Mouse (Mus musculus) hindbrain, embryonic 11.5 days (tissue): ENCODE measurements around the gene Exoc3l4. TPM values are rescaled to one million over a fixed set of nuclear protein-coding genes. Genes with fewer than 3 reads are reported as not detected.
A peak's percentile ranks its signal among the peaks of the same experiment; 100 is the strongest.

Experiments
- ATAC-seq: fragments of 200-750 bp; cut with Nextera tagmentation; 2 replicates; pipeline ENCODE4 v1.8.0; 2017; ENCODE audit warnings: mild to moderate bottlenecking, moderate TSS enrichment, moderate library complexity; ENCODE audit not compliant: low FRiP score
- DNase-seq: peaks from one replicate; pipeline ENCODE4 v3.0.0-alpha.2; 2015; ENCODE audit warnings: low spot score
- H3K27ac ChIP-seq: fragments of 300-500 bp; sonication (generic); 2 replicates; pipeline ENCODE4 v1.5.1; 2014; ENCODE audit warnings: mild to moderate bottlenecking, low read depth, low read length
- H3K27me3 ChIP-seq: fragments of 300-500 bp; sonication (generic); 2 replicates; pipeline ENCODE4 v1.6.1; 2014; ENCODE audit warnings: mild to moderate bottlenecking, low read length, moderate library complexity, mixed read lengths; ENCODE audit not compliant: control insufficient read depth, insufficient read depth
- H3K36me3 ChIP-seq: fragments of 300-500 bp; sonication (generic); 2 replicates; pipeline ENCODE4 v1.6.1; 2014; ENCODE audit warnings: mild to moderate bottlenecking, low read length, moderate library complexity, mixed read lengths; ENCODE audit not compliant: control insufficient read depth, insufficient read depth
- H3K4me1 ChIP-seq: fragments of 300-500 bp; sonication (generic); replicated peaks from 2 replicates; pipeline ENCODE4 v1.6.1; 2014; ENCODE audit warnings: low read length, mixed read lengths; ENCODE audit not compliant: control insufficient read depth, insufficient read depth
- H3K4me2 ChIP-seq: fragments of 300-500 bp; sonication (generic); replicated peaks from 2 replicates; pipeline ENCODE4 v1.6.1; 2014; ENCODE audit warnings: mild to moderate bottlenecking, low read depth, low read length
- H3K4me3 ChIP-seq: fragments of 300-500 bp; sonication (generic); 2 replicates; pipeline ENCODE4 v1.5.1; 2014; ENCODE audit warnings: low read depth, low read length
- H3K9ac ChIP-seq: fragments of 300-500 bp; sonication (generic); 2 replicates; pipeline ENCODE4 v1.6.1; 2014; ENCODE audit warnings: low read depth, low read length
- H3K9me3 ChIP-seq: fragments of 300-500 bp; sonication (generic); 2 replicates; pipeline ENCODE4 v1.6.1; 2016; ENCODE audit warnings: low read length; ENCODE audit not compliant: control insufficient read depth
- WGBS: fragments of 180-500 bp; shearing (Covaris S2); extraction: QIAGEN DNeasy Blood & Tissue Kit; methylation state at CpG from one replicate; pipeline ENCODE4 v1.1.7; 2014; 5-methylcytosine and 5-hydroxymethylcytosine counted together
- polyA plus RNA-seq: library from polyadenylated mRNA; unstranded; fragments of >200 nt; fragmentation: Nextera tagmentation; extraction: Ambion mirVana; gene quantifications from 2 replicates; pipeline ENCODE4 v1.2.1, GENCODE M21; 2014

Gene Exoc3l4
- polyA plus RNA-seq, 1 experiment from 2014 or later = 3.8 TPM

DNA sequence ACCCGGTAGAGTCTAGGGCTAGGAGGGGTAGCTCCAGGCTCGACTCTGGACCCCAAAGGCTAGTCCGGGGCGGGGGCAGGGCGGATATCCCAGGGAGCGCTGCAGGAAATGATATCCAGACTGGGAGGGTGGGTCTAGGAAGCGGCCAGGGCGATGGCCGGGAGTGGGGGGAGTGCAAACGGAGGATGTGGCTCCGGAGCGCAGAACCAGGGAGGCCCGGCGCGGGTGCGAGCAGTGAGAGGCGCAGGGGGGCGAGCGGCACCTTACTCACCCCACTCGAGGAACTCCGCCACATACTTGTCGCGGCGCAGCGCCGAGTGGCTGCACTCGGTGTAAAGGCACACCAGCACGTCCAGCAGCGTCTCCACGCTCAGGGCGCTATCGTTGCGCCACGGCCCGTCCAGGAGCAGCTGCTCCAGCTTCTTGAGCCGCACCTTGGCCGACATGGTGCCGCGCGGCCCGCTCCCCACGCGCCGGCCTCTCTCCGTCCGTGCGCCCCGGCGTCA is 39.9 kb upstream of the Exoc3l4 start:
- Histone ChIP-seq H3K9ac (peak overlapping the region; percentile 96), H3K27me3 (no peaks in the 10 kb centered on the region), H3K9me3 (no peaks in the 10 kb centered on the region), H3K4me1 (peaks cover 3% of the 10 kb centered on the region; the same call in 1 of the 2 replicates), H3K27ac (peak overlapping the region; percentile 94), H3K36me3 (no peaks in the 10 kb centered on the region), H3K4me3 (peak overlapping the region; percentile 97), H3K4me2 (peak overlapping the region; percentile 83)
- DNase-seq (peak; percentile 61), ATAC-seq (peak; percentile 41)
- under 1% methylated on average over 49 of the region's 49 CpGs for WGBS

DNA sequence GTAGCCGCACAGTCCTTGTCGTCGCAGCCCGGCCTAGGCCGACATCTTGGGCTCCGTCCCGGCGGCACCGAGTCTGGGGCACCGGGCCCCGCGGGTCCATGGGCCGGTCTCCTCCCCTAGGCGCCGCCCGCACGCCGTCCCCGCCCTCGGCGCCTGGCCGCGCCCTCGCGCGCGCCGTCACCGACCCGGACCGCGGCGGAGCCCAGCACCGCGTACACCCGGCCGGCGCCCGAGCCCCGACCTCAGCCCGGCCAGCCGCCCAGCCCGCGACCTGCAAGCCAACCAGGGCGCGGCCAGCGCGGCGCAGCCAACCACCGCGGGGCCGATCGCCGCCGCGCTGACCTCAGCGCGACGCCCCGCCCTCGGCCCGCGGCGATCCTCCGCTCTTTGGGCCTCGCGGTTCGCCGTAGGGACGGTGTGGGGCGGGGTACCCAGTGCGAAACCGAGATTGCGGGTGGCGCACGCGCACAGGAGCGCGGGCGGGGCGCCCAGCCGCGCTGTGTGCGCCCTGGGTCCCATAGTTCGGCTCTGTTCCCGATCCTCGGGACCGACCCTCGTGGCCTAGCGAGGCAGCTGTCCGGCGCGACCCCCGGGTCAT is 39.3 kb upstream of the Exoc3l4 start, which contains the start of gene Cdc42bpb:
Cdc42bpb (minus strand) TSS at position 343 of the 598 bp plus-strand sequence.
- no peaks in the 10 kb centered on the region for H3K27me3 ChIP-seq
- peaks cover 3% of the 10 kb centered on the region; the same call in 1 of the 2 replicates for H3K4me1 ChIP-seq
- under 1% methylated on average over 49 of the region's 94 CpGs for WGBS
- peak within 1 kb of the TSS; percentile 96 for H3K9ac ChIP-seq
- peak within 1 kb of the TSS; percentile 97 for H3K4me3 ChIP-seq
- ATAC-seq (peak; percentile 97), DNase-seq (peak; percentile 97)
- peak within 1 kb of the TSS; percentile 83 for H3K4me2 ChIP-seq
- no peaks in the 10 kb centered on the region for H3K9me3 ChIP-seq
- no peaks in the 10 kb centered on the region for H3K36me3 ChIP-seq
- peak within 1 kb of the TSS; percentile 94 for H3K27ac ChIP-seq

GRCm38 (mm10) chr12:111377986-111378490 is 38.8 kb upstream of the Exoc3l4 start:
- peak; percentile 81 for ATAC-seq
- Histone ChIP-seq H3K4me3 (peak overlapping the region; percentile 97), H3K36me3 (no peaks in the 10 kb centered on the region), H3K27me3 (no peaks in the 10 kb centered on the region), H3K9ac (peak overlapping the region; percentile 96), H3K9me3 (no peaks in the 10 kb centered on the region), H3K27ac (peak overlapping the region; percentile 94), H3K4me2 (peak overlapping the region; percentile 80), H3K4me1 (peaks cover 3% of the 10 kb centered on the region; the same call in 1 of the 2 replicates)
- under 1% methylated on average over 32 of the region's 32 CpGs for WGBS
- peak; percentile 73 for DNase-seq

DNA sequence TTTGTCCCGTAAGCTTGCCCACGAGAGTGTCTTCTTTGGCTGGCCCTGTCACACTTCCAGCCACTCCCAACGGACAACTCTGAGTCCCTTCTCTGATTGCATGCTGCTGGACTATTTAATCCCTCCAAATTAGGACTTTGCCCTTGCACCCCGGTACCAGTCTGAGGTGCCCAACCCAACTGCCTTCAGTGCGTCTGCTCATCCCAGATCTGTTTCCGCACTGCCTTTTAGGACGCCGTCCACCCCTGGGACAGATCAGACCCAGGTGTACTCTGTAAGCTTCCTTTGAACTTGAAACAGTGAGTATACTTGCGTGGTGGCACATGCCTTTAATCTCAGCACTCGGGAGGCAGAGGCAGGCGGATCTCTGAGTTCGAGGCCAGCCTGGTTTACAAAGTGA is 38.0 kb upstream of the Exoc3l4 start:
- peak overlapping the region; percentile 97; the same call in 1 of the 2 replicates for H3K4me3 ChIP-seq
- H3K27ac ChIP-seq = no peak overlapping the region
- H3K9ac ChIP-seq = peak overlapping the region; percentile 96; the same call in 1 of the 2 replicates
- DNase-seq (peak; percentile 22), ATAC-seq (no peak)
- peaks cover 3% of the 10 kb centered on the region; the same call in 1 of the 2 replicates for H3K4me1 ChIP-seq
- H3K36me3 ChIP-seq = no peaks in the 10 kb centered on the region
- 75% methylated on average over 12 of the region's 12 CpGs for WGBS
- H3K4me2 ChIP-seq = peak overlapping the region; percentile 80
- H3K27me3 ChIP-seq = no peaks in the 10 kb centered on the region
- H3K9me3 ChIP-seq = no peaks in the 10 kb centered on the region

DNA sequence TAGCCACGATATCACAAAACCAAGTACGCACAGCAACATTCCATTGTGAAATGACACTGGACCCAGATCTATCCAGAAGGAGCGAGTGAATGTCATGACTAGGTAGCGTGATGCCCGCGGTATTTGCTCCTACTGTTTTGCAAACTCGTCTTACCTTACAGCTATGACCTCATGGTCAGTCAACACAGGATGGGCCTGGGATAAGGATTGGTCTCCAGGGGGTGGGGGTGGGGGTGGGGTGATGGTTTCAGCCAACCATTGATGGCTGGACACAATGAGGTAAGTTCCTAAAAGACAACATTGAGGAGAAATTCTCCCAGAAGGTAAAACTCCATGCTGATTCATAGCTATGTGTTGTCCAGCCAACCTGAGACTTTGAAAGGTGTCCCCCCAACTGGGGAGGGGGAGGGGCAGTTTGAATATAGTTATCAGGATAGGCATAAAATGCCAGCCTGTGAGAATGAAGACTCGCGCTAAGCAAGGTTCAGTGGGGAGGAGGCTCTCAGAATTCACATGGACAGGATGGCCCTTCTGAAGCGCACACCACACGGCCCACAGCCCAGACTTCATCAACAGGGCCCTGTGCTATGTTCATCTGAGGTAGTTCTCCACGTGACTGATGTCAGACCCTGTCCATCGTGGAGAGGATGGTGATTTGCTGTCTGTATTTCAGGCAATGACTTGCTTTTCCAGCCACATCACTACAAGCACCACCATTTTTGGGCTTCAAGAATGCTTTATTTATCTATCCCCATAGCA is 30.8 kb upstream of the Exoc3l4 start:
- WGBS = 88% methylated on average over 13 of the region's 13 CpGs
- no peak for DNase-seq
- no peak overlapping the region for H3K4me2 ChIP-seq

DNA sequence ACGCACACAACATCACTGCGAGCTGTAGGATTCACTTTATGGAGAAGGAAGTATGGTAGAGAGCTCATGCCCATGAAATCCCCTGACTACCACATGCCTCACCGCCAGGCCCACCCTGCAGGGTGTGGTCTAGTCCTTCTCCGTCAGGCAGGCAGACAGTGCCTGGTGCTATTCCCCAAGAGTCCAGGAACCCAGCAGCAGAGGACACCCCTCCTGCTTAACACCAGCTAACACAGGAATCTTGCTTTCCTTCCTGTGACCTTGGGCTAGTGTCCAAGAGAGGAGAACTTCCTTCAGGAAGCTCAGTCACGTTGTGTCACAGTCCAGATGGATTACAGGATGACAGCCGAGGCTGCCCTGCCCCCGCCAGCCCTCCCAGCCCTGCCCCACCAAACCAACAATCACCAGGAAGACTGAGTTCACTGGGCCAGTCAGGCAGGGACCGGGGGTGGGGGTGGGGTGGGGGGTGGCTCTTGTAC is 30.1 kb upstream of the Exoc3l4 start:
- ATAC-seq (no peak), DNase-seq (no peak)
- no peak overlapping the region for H3K4me2 ChIP-seq
- WGBS = 78% methylated on average over 8 of the region's 8 CpGs
- no peak overlapping the region for H3K4me3 ChIP-seq
- no peaks in the 10 kb centered on the region for H3K4me1 ChIP-seq
- no peaks in the 10 kb centered on the region for H3K36me3 ChIP-seq
- H3K9me3 ChIP-seq = no peaks in the 10 kb centered on the region
- H3K27me3 ChIP-seq = no peaks in the 10 kb centered on the region
- no peak overlapping the region for H3K9ac ChIP-seq
- no peak overlapping the region for H3K27ac ChIP-seq

More for the DNA sequence above, 30.8 kb upstream of the Exoc3l4 start:
- Histone ChIP-seq H3K9me3 (no peaks in the 10 kb centered on the region), H3K36me3 (no peaks in the 10 kb centered on the region), H3K9ac (no peak overlapping the region), H3K27me3 (no peaks in the 10 kb centered on the region), H3K4me1 (no peaks in the 10 kb centered on the region), H3K27ac (no peak overlapping the region), H3K4me3 (no peak overlapping the region)
- no peak for ATAC-seq

GRCm38 (mm10) chr12:111387146-111387545 is 29.7 kb upstream of the Exoc3l4 start:
- ATAC-seq = no peak
- DNase-seq = no peak
- Histone ChIP-seq H3K9ac (no peak overlapping the region), H3K36me3 (no peaks in the 10 kb centered on the region), H3K27me3 (no peaks in the 10 kb centered on the region), H3K4me2 (no peak overlapping the region), H3K4me1 (no peaks in the 10 kb centered on the region), H3K9me3 (no peaks in the 10 kb centered on the region), H3K4me3 (no peak overlapping the region), H3K27ac (no peak overlapping the region)
- 92% methylated on average over 4 of the region's 4 CpGs for WGBS

DNA sequence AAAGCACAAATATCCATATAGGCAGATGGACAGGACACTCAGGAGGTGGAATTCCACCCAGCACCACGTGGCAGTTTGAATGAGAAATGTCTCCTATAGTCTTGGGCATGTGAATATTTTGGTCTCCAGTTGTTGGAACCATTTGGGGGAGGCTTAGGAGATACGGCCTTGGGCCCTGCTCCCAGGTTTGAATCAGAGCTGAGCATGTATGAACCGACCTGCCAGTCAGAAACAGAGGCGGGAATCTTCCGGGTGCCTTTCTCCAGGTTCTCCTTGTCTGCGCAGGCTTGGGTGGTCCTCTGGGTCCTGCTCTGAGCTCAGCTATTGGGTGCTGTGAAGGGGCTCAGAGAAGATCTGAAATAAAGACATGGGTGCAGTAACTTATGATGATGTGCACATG is 22.8 kb upstream of the Exoc3l4 start:
- no peak overlapping the region for H3K27ac ChIP-seq
- DNase-seq (no peak), ATAC-seq (no peak)
- H3K27me3 ChIP-seq = no peaks in the 10 kb centered on the region
- H3K4me3 ChIP-seq = no peak overlapping the region
- H3K4me1 ChIP-seq = no peaks in the 10 kb centered on the region
- 82% methylated on average over 6 of the region's 6 CpGs for WGBS
- no peak overlapping the region for H3K4me2 ChIP-seq
- H3K9me3 ChIP-seq = no peaks in the 10 kb centered on the region
- no peak overlapping the region for H3K9ac ChIP-seq
- no peaks in the 10 kb centered on the region for H3K36me3 ChIP-seq
